Mouse (Mus musculus) megakaryocyte, embryonic 14.5 days (primary cell): ENCODE results near the gene Pcgf5. TPM values are rescaled to one million over a fixed set of nuclear protein-coding genes. Genes with fewer than 3 reads are reported as not detected.

ENCODE experiments used
- H3K27me3 ChIP-seq: replicated peaks from 2 replicates; pipeline ENCODE3; 2012; ENCODE audit warnings: inconsistent platforms
- H3K36me3 ChIP-seq: replicated peaks from 2 replicates; pipeline ENCODE3; 2012; ENCODE audit warnings: low read length, inconsistent platforms, mixed read lengths
- H3K4me1 ChIP-seq: 2 replicates; pipeline ENCODE4 v1.6.1; 2012; ENCODE audit warnings: inconsistent platforms
- H3K4me3 ChIP-seq: replicated peaks from 2 replicates; pipeline ENCODE3; 2012; ENCODE audit warnings: moderate library complexity, mild to moderate bottlenecking, inconsistent platforms
- H3K9me3 ChIP-seq: 2 replicates; pipeline ENCODE4 v1.6.1; 2012; ENCODE audit warnings: inconsistent platforms
- FLI1 ChIP-seq: IDR thresholded peaks from 2 replicates; pipeline ENCODE4 v1.6.1; 2012; ENCODE audit warnings: low read length, inconsistent platforms, mixed read lengths
- GATA1 ChIP-seq: IDR thresholded peaks from 3 replicates; pipeline ENCODE4 v1.6.1; 2012; ENCODE audit warnings: mixed read lengths, low read length, inconsistent platforms, borderline replicate concordance
- polyA plus RNA-seq: library from polyadenylated mRNA; stranded (reverse); fragments of >175 nt; gene quantifications from 2 replicates; pipeline ENCODE4 v1.2.3, GENCODE M21; 2012; ENCODE audit warnings: low replicate concordance; ENCODE audit not compliant: insufficient read depth

Pcgf5 gene
- polyA plus RNA-seq, 1 experiment, result 1.6 TPM

GRCm38 (mm10) chr19:36383977-36384376 is 35.9 kb downstream of the Pcgf5 start:
- TF ChIP-seq FLI1 (no peak), GATA1 (no peak)
- Histone ChIP-seq H3K4me1 (no peaks in the 10 kb centered on the region), H3K9me3 (no peaks in the 10 kb centered on the region), H3K27me3 (peaks cover 2% of the 10 kb centered on the region), H3K36me3 (no peaks in the 10 kb centered on the region), H3K4me3 (no peak overlapping the region)

GRCm38 (mm10) chr19:36384426-36384825 is 36.3 kb downstream of the Pcgf5 start:
- H3K4me1 ChIP-seq, result no peaks in the 10 kb centered on the region
- no peaks in the 10 kb centered on the region for H3K9me3 ChIP-seq
- no peak overlapping the region for H3K4me3 ChIP-seq
- peaks cover 2% of the 10 kb centered on the region for H3K27me3 ChIP-seq
- no peaks in the 10 kb centered on the region for H3K36me3 ChIP-seq
- TF ChIP-seq GATA1 (no peak), FLI1 (no peak)

- Histone ChIP-seq H3K9me3 (no peaks in the 10 kb centered on the region), H3K36me3 (no peaks in the 10 kb centered on the region), H3K4me1 (no peaks in the 10 kb centered on the region), H3K27me3 (no peaks in the 10 kb centered on the region), H3K4me3 (no peak overlapping the region)
- TF ChIP-seq FLI1 (no peak), GATA1 (no peak)
These were observed 40.4 kb downstream of the Pcgf5 start for GRCm38 (mm10) chr19:36388502-36388901.

GRCm38 (mm10) chr19:36390714-36391113 is 42.6 kb downstream of the Pcgf5 start:
- no peaks in the 10 kb centered on the region for H3K9me3 ChIP-seq
- H3K4me1 ChIP-seq, result no peaks in the 10 kb centered on the region
- no peak overlapping the region for H3K4me3 ChIP-seq
- TF ChIP-seq FLI1 (no peak), GATA1 (no peak)
- H3K36me3 ChIP-seq, result no peaks in the 10 kb centered on the region
- H3K27me3 ChIP-seq, result no peaks in the 10 kb centered on the region

GRCm38 (mm10) chr19:36398500-36398899 is 50.4 kb downstream of the Pcgf5 start:
- H3K27me3 ChIP-seq, result peaks cover 3% of the 10 kb centered on the region
- H3K4me1 ChIP-seq, result no peaks in the 10 kb centered on the region
- no peaks in the 10 kb centered on the region for H3K9me3 ChIP-seq
- TF ChIP-seq GATA1, result no peak
- TF ChIP-seq FLI1, result no peak
- H3K36me3 ChIP-seq, result no peaks in the 10 kb centered on the region
- no peak overlapping the region for H3K4me3 ChIP-seq

- Histone ChIP-seq H3K9me3 (no peaks in the 10 kb centered on the region), H3K4me1 (peaks cover 21% of the 10 kb centered on the region), H3K27me3 (peaks cover 2% of the 10 kb centered on the region), H3K4me3 (peak overlapping the region; percentile 62), H3K36me3 (peaks cover 18% of the 10 kb centered on the region)
- no peak for TF ChIP-seq FLI1
- no peak for TF ChIP-seq GATA1
These were observed 60.4 kb downstream of the Pcgf5 start for GRCm38 (mm10) chr19:36408352-36409100.

GRCm38 (mm10) chr19:36409280-36409860 is 61.3 kb downstream of the Pcgf5 start:
- Histone ChIP-seq H3K4me3 (peak overlapping the region; percentile 93), H3K9me3 (no peaks in the 10 kb centered on the region), H3K36me3 (peaks cover 23% of the 10 kb centered on the region), H3K4me1 (peaks cover 21% of the 10 kb centered on the region), H3K27me3 (peaks cover 2% of the 10 kb centered on the region)
- TF ChIP-seq GATA1, result no peak
- no peak for TF ChIP-seq FLI1

GRCm38 (mm10) chr19:36409861-36410392 is 61.8 kb downstream of the Pcgf5 start:
- Histone ChIP-seq H3K4me3 (peak overlapping the region; percentile 93), H3K27me3 (no peaks in the 10 kb centered on the region), H3K9me3 (no peaks in the 10 kb centered on the region), H3K36me3 (peaks cover 24% of the 10 kb centered on the region), H3K4me1 (peaks cover 21% of the 10 kb centered on the region)
- no peak for TF ChIP-seq GATA1
- TF ChIP-seq FLI1, result no peak

GRCm38 (mm10) chr19:36419885-36420284 is 71.8 kb downstream of the Pcgf5 start:
- Histone ChIP-seq H3K4me3 (no peak overlapping the region), H3K9me3 (no peaks in the 10 kb centered on the region), H3K27me3 (no peaks in the 10 kb centered on the region), H3K36me3 (peaks cover 29% of the 10 kb centered on the region), H3K4me1 (no peaks in the 10 kb centered on the region)
- TF ChIP-seq GATA1, result no peak
- TF ChIP-seq FLI1, result no peak
